Mouse (Mus musculus) megakaryocyte-erythroid progenitor cell, adult 5-6 weeks (primary cell): ENCODE data around the gene Dtnbp1. TPM values are rescaled to one million over a fixed set of nuclear protein-coding genes. Genes with fewer than 3 reads are reported as not detected.
A peak's percentile ranks its signal among the peaks of the same experiment; 100 is the strongest.

Source experiments
- ATAC-seq: replicated peaks from 2 replicates; pipeline ENCODE4 v1.8.0; 2016; ENCODE audit warnings: mild to moderate bottlenecking, inconsistent platforms; ENCODE audit not compliant: severe bottlenecking, poor library complexity, low FRiP score, low TSS enrichment
- total RNA-seq, 2 experiments: library from RNA; stranded (forward) in 1 of 2; stranded (reverse) in 1 of 2; fragments of 200-1000, 215-1000 nt in 1 of 2; fragments of >200 nt in 1 of 2; fragmentation: Nextera tagmentation in 1 of 2; gene quantifications; 2 replicates each; pipeline ENCODE4 v1.2.3; 2014 to 2017

Dtnbp1 gene
- total RNA-seq, 2 experiments from 2014 or later, result 22.7 to 61.7 TPM

- no peak for ATAC-seq
Measured at GRCm38 (mm10) chr13:45004987-45005592, 3.1 kb upstream of the Dtnbp1 start.

GRCm38 (mm10) chr13:45003026-45003425 is 1.1 kb upstream of the Dtnbp1 start:
- ATAC-seq, result no peak

GRCm38 (mm10) chr13:45001228-45001910 is 578 bp downstream of the Dtnbp1 start:
- peak; percentile 69 for ATAC-seq

DNA sequence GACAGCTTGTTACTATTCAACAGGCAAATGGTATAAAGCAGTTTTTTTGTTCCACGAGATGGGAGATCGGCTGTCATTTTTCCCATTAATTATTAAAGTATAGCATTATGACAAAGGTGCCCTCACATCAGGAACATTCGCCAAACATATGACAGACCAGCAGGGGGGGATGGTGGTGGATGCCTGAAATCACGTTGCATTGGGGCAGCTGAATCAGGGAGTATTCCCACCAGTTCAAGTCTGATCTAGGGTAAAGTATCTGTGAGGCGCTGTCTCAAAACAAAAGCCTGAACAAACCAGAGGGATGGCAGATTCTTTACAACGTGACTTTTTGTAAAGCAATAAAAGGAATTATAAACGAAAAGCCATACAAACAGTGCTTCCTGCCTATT is 1.1 kb downstream of the Dtnbp1 start:
- peak; percentile 64 for ATAC-seq

- no peak for ATAC-seq
Measured at GRCm38 (mm10) chr13:44999211-44999610, 2.7 kb downstream of the Dtnbp1 start.

GRCm38 (mm10) chr13:44996339-44996738 is 5.6 kb downstream of the Dtnbp1 start:
- ATAC-seq, result no peak

GRCm38 (mm10) chr13:44992550-44993205 is 9.3 kb downstream of the Dtnbp1 start:
- no peak for ATAC-seq

DNA sequence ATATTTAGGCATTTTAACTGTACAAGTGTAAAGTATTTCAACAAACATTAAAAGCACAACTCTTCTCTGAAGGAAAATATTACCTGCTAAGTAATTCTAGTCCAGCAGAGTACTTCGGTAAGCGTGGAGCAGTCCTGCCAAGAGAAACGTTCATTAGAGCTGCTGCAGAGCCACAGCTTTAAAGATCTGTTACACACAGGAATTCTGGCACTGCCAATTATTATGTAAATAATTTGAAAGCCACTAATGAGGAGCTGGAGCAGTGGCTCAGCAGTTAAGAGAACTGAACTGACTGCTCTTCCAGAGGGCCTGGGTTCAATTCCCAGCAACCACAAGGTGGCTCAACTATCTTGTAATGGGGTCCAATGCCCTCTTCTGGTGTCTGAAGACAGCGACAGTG is 10.0 kb downstream of the Dtnbp1 start:
- ATAC-seq, result no peak

- no peak for ATAC-seq
Measured at GRCm38 (mm10) chr13:44990073-44990682, 11.8 kb downstream of the Dtnbp1 start.

GRCm38 (mm10) chr13:44986352-44986751 is 15.6 kb downstream of the Dtnbp1 start:
- no peak for ATAC-seq

- no peak for ATAC-seq
Measured at GRCm38 (mm10) chr13:44985321-44985720, 16.6 kb downstream of the Dtnbp1 start.

GRCm38 (mm10) chr13:44983635-44984401 is 18.1 kb downstream of the Dtnbp1 start:
- ATAC-seq, result no peak

DNA sequence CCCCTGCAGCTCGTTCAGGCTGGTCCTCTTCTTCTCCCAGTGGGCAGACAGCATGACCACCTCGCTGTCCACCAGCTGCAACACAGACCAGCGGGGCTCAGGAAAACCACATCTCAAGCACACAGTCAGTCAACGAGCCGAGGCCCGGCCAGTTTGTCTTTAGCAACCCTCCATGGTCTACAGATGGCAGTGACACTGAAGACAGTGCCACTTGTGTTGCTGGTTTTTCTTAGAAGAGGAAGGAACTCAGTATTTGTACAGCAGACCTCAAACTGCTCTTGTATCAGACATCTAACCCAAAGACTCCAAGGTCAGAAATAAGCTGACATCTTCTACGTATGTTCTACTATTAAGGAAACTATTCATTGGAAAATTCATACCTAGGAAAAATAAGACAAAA is 19.1 kb downstream of the Dtnbp1 start:
- ATAC-seq, result no peak

DNA sequence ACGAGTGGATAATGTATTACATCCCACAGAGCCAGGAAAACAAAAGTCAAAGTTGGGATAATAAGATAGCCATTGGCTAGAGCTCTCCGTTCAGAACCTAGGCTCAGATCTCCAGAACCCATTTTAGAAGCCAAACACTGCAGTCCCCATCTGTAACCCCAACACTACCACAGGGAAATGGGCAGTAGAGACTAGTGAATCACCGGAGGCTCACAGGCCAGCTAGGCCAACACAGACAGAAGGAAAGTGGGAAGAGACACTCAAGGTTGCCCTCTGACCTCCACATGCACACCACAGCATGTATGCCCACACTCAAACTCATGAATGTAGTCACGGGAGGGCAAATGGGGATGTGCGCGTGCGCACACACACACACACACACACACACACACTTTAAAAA is 22.5 kb downstream of the Dtnbp1 start:
- no peak for ATAC-seq

GRCm38 (mm10) chr13:44977483-44978141 is 24.3 kb downstream of the Dtnbp1 start:
- ATAC-seq, result 0 out of 2 replicates have a peak, but pooled peaks have one; percentile 38

GRCm38 (mm10) chr13:44977059-44977458 is 24.9 kb downstream of the Dtnbp1 start:
- ATAC-seq, result no peak

DNA sequence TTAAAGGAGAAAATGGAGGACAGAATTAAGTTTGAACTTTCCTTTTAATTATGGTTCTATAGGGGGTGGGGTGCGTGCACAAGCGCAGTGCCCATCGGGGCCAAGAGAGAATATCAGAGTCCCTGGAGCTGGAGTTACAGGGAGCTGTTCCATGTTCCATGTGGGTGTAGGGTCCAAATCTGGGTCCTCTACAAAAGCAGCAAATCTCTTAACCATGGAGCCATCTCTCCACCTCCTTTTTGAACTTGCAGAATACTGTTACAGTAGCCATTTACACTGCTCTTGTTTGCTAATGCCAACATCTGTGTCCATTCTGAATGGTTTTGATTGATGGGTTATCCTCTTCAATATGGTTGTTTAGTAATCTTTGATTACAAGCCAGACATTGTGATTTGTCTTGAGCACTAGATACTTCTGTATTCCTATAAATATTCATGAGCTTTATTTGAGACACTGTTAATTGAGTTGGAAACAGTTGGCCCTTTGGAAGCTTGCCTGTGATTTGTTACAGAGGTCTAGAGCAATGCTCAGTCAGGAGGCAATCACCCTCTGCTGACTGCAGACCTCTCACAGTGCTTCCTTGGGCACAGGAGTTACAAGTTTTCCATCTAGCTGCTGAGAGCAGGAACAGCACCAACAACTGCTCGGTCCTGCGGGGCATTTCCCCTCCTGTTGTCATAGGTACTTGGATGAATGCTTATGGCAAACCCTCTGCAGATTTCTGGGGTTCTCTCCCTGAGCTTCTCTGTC is 41.2 kb downstream of the Dtnbp1 start:
- ATAC-seq, result no peak

- no peak for ATAC-seq
Measured at GRCm38 (mm10) chr13:44957049-44957448, 44.9 kb downstream of the Dtnbp1 start.
